Mouse (Mus musculus) forebrain, embryonic 16.5 days (tissue): ENCODE data around the gene Eef2kmt. TPM values are rescaled to one million over a fixed set of nuclear protein-coding genes. Genes with fewer than 3 reads are reported as not detected.

Experiments used
- ATAC-seq: fragments of 200-750 bp; cut with Nextera tagmentation; 2 replicates; pipeline ENCODE4 v1.8.0; 2017; ENCODE audit warnings: mild to moderate bottlenecking, moderate library complexity
- H3K27ac ChIP-seq: fragments of 300-500 bp; sonication (generic); 2 replicates; pipeline ENCODE4 v1.5.1; 2014; ENCODE audit warnings: low read length, control low read depth
- H3K27me3 ChIP-seq: fragments of 300-500 bp; sonication (generic); replicated peaks from 2 replicates; pipeline ENCODE4 v1.6.1; 2014; ENCODE audit warnings: low read length; ENCODE audit not compliant: control insufficient read depth, insufficient read depth
- H3K36me3 ChIP-seq: fragments of 300-500 bp; sonication (generic); 2 replicates; pipeline ENCODE4 v1.6.1; 2014; ENCODE audit not compliant: control insufficient read depth, insufficient read depth
- H3K4me1 ChIP-seq: fragments of 300-500 bp; sonication (generic); replicated peaks from 2 replicates; pipeline ENCODE4 v1.6.1; 2014; ENCODE audit warnings: low read length; ENCODE audit not compliant: control insufficient read depth, insufficient read depth
- H3K4me2 ChIP-seq: fragments of 300-500 bp; sonication (generic); 2 replicates; pipeline ENCODE4 v1.6.1; 2014; ENCODE audit warnings: mild to moderate bottlenecking, low read length, control low read depth
- H3K4me3 ChIP-seq: fragments of 300-500 bp; sonication (generic); replicated peaks from 2 replicates; pipeline ENCODE4 v1.5.1; 2014; ENCODE audit warnings: mild to moderate bottlenecking, low read length, control low read depth
- H3K9ac ChIP-seq: fragments of 300-500 bp; sonication (generic); replicated peaks from 2 replicates; pipeline ENCODE4 v1.6.1; 2014; ENCODE audit warnings: low read depth, low read length, control low read depth
- H3K9me3 ChIP-seq: fragments of 300-500 bp; sonication (generic); 2 replicates; pipeline ENCODE4 v1.6.1; 2016; ENCODE audit warnings: low read length; ENCODE audit not compliant: control insufficient read depth
- WGBS: fragments of 180-500 bp; shearing (Covaris S2); extraction: QIAGEN DNeasy Blood & Tissue Kit; methylation state at CpG from one replicate; pipeline ENCODE4 v1.1.7; 2014; 5-methylcytosine and 5-hydroxymethylcytosine counted together
- polyA plus RNA-seq: library from polyadenylated mRNA; unstranded; fragments of >200 nt; fragmentation: Nextera tagmentation; extraction: Ambion mirVana; gene quantifications from 2 replicates; pipeline ENCODE4 v1.2.1, GENCODE M21; 2015

The Eef2kmt gene
- 8.7 and 9.8 TPM in 2 replicates for polyA plus RNA-seq

GRCm38 (mm10) chr16:5255779-5256496 is at the start of gene Eef2kmt:
Gene Eef2kmt, minus strand, starts transcription at chr16:5255983.
- peak within 1 kb of the TSS; percentile 63 for H3K9ac ChIP-seq
- no peaks in the 10 kb centered on the region for H3K9me3 ChIP-seq
- no peaks in the 10 kb centered on the region for H3K36me3 ChIP-seq
- under 1% methylated on average over 52 of the region's 57 CpGs for WGBS
- H3K27me3 ChIP-seq = no peaks in the 10 kb centered on the region
- ATAC-seq = peak; percentile 98
- H3K4me2 ChIP-seq = peak within 1 kb of the TSS; percentile 62
- peak within 1 kb of the TSS; percentile 57 for H3K4me3 ChIP-seq
- H3K4me1 ChIP-seq = peaks cover 16% of the 10 kb centered on the region
- H3K27ac ChIP-seq = no peak within 1 kb of the TSS

DNA sequence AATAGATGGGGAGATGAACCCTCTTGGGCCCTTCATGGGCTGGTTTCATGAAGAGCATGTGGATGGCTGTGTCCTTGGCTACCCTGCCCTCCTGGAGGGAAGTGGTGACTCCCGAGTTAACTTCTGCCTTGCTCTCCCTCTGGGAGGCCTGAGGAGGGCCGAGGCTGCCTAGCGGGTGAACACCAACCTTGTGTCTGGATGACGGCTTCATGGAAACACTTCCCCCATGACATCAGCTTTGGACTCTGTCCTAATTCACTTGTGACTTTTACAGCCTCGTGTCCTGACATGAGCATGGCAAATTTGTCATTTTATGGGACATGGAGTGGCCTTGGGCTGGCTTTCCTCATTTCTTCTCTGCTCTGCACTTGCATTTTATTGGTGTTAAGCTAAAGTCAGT is 39.5 kb upstream of the Eef2kmt start:
- no peak for ATAC-seq
- H3K9ac ChIP-seq = no peak overlapping the region
- no peaks in the 10 kb centered on the region for H3K36me3 ChIP-seq
- no peaks in the 10 kb centered on the region for H3K27me3 ChIP-seq
- no peaks in the 10 kb centered on the region for H3K9me3 ChIP-seq
- WGBS = 75% methylated on average over 5 of the region's 5 CpGs
- no peaks in the 10 kb centered on the region for H3K4me1 ChIP-seq
- H3K27ac ChIP-seq = no peak overlapping the region
- no peak overlapping the region for H3K4me3 ChIP-seq
- H3K4me2 ChIP-seq = no peak overlapping the region

- Histone ChIP-seq H3K36me3 (no peaks in the 10 kb centered on the region), H3K4me1 (peaks cover 2% of the 10 kb centered on the region; the same call in 1 of the 2 replicates), H3K27ac (no peak overlapping the region), H3K4me2 (no peak overlapping the region), H3K27me3 (no peaks in the 10 kb centered on the region), H3K9ac (no peak overlapping the region), H3K4me3 (no peak overlapping the region), H3K9me3 (no peaks in the 10 kb centered on the region)
- 33% methylated on average over 3 of the region's 3 CpGs for WGBS
- no peak for ATAC-seq
These were observed 29.6 kb upstream of the Eef2kmt start for GRCm38 (mm10) chr16:5285376-5285775.

GRCm38 (mm10) chr16:5282686-5283085 is 26.9 kb upstream of the Eef2kmt start:
- Histone ChIP-seq H3K9me3 (no peaks in the 10 kb centered on the region), H3K4me2 (no peak overlapping the region), H3K4me3 (no peak overlapping the region), H3K36me3 (no peaks in the 10 kb centered on the region), H3K9ac (no peak overlapping the region), H3K27ac (no peak overlapping the region), H3K4me1 (peaks cover 2% of the 10 kb centered on the region; the same call in 1 of the 2 replicates), H3K27me3 (no peaks in the 10 kb centered on the region)
- WGBS = 89% methylated on average over 9 of the region's 9 CpGs
- ATAC-seq = no peak

DNA sequence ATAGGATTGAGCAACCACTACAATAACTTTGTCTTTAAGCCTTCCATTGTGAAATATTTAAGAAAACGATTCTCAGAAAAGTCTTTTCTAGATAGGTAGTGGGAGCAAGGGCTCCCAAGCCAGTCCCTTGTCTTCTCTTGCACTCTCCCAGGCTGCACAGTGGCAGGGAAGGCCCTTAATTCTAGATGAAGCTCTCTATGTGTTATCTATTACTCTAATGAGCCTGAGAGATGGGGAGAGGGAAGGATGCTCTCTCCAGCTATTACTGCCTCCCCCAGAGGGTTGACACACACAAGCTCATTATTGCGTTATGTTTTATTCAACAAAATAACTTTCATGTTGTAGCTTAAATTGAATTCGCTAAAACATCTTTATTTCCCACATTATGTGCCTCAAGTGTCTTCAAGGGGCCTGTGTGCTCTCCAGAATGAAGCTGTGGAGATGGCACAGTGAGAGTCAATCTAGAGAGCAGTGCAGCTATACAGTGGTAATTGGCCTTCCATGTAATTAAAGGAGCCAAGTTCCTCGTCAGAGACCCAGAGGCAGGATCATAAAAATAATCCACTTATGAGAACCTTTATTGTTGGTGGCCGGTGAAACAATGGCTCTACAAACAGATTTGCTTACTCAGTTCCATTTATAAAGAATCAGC is 23.9 kb upstream of the Eef2kmt start:
- Histone ChIP-seq H3K9me3 (no peaks in the 10 kb centered on the region), H3K4me1 (no peaks in the 10 kb centered on the region), H3K36me3 (no peaks in the 10 kb centered on the region), H3K27me3 (no peaks in the 10 kb centered on the region), H3K27ac (no peak overlapping the region), H3K4me3 (no peak overlapping the region), H3K9ac (no peak overlapping the region), H3K4me2 (no peak overlapping the region)
- ATAC-seq = no peak
- WGBS = 68% methylated on average over 5 of the region's 5 CpGs

- H3K9ac ChIP-seq = no peak overlapping the region
- H3K4me3 ChIP-seq = no peak overlapping the region
- no peak overlapping the region for H3K27ac ChIP-seq
- ATAC-seq = no peak
- no peaks in the 10 kb centered on the region for H3K4me1 ChIP-seq
- H3K36me3 ChIP-seq = no peaks in the 10 kb centered on the region
- no peak overlapping the region for H3K4me2 ChIP-seq
- H3K27me3 ChIP-seq = no peaks in the 10 kb centered on the region
- 80% methylated on average over 3 of the region's 3 CpGs for WGBS
- H3K9me3 ChIP-seq = no peaks in the 10 kb centered on the region
These were observed 16.6 kb upstream of the Eef2kmt start for GRCm38 (mm10) chr16:5272371-5272770.

DNA sequence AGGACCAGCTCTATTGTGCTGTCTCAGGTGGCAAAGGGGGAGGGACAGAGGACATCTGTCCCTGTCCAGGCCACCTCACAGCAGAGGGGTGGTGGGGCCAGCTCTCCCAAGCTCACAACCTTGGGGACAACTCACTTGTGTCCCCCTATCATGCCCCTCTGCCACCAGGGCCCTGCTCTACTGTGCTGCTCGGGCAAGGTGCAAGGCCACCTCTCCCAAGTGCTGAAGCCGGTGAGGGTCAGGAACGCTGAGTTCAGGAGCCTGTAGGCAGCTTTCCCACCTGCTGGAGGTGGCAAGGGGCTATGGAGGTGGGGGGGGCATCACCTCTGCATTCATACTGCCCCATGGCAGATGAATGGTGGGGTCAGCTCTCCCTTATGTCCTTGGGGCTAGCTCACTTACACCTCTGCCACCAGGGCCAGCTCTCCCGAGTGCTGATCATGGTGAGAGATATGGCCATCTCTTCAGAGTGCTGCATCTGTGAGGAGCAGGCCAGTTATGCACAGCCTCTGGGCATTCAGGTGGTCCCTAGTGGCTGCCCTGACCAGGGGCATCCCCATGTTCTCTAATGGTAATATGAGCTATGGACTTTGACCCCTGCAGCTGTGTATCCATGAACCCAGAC is 15.7 kb upstream of the Eef2kmt start:
- 94% methylated on average over 4 of the region's 4 CpGs for WGBS
- Histone ChIP-seq H3K27ac (no peak overlapping the region), H3K9me3 (no peaks in the 10 kb centered on the region), H3K4me1 (no peaks in the 10 kb centered on the region), H3K4me3 (no peak overlapping the region), H3K27me3 (no peaks in the 10 kb centered on the region), H3K4me2 (no peak overlapping the region), H3K9ac (no peak overlapping the region), H3K36me3 (no peaks in the 10 kb centered on the region)
- ATAC-seq = no peak

DNA sequence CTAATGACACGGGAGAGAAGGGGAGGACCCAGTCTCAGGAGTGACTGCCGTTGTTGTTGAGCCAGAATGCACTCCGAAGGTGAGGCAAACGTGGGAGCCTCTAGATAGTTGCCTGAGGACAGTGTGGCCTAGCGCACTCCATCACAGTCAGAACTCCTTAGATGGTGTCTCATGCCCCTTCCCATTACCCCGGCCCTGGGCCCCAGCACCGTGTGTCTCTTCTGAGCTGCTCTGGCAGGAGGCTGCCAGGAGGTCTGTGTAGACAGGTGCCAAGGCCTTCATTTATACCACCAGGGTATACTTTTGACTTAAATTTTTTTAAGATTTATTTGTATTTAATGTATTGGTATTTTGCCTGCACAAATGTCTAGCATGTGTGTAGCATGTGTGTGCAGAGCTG is 8.1 kb upstream of the Eef2kmt start:
- Histone ChIP-seq H3K36me3 (no peaks in the 10 kb centered on the region), H3K4me2 (no peak overlapping the region), H3K27me3 (no peaks in the 10 kb centered on the region), H3K9me3 (0 out of 2 replicates have a peak, but pooled peaks cover 5% of the 10 kb centered on the region), H3K4me1 (no peaks in the 10 kb centered on the region), H3K9ac (no peak overlapping the region), H3K4me3 (no peak overlapping the region), H3K27ac (no peak overlapping the region)
- no peak for ATAC-seq
- WGBS = 93% methylated on average over 7 of the region's 7 CpGs

DNA sequence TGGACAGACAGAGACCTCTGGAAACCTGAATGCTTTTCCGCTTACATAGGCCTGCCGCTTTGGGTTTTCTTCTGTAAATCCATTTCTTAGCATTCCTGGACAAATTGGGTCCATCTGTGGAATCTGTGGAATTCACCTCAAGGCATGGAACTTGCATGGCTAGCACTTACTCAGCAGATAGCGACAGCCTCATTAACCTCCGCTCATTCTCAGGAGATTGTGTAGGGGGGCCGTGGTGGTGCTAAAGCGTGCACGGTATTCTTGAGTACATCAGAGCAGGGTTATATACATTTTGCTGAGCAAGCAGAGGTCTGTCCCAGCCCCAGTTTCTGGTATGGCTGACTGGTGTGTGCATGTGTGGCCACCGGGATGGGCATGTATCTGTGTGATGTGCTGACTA is 7.4 kb upstream of the Eef2kmt start:
- Histone ChIP-seq H3K27me3 (no peaks in the 10 kb centered on the region), H3K4me3 (no peak overlapping the region), H3K4me2 (no peak overlapping the region), H3K9me3 (0 out of 2 replicates have a peak, but pooled peaks cover 5% of the 10 kb centered on the region), H3K27ac (no peak overlapping the region), H3K36me3 (no peaks in the 10 kb centered on the region), H3K9ac (no peak overlapping the region), H3K4me1 (no peaks in the 10 kb centered on the region)
- no peak for ATAC-seq
- WGBS = 92% methylated on average over 8 of the region's 8 CpGs
